Mouse (Mus musculus) NIH3T3 (cell line): ENCODE measurements at regions not wholly inside any gene's neighbourhood (a gene's known extent, or its start where the extent isn't known, plus 50 kb on each side); places are given as distances from the start of the nearest gene placed in this dataset.

Experiments used
- DNase-seq: peaks from one replicate; pipeline ENCODE4 v3.0.0-alpha.2; 2012; ENCODE audit warnings: low read depth

DNA sequence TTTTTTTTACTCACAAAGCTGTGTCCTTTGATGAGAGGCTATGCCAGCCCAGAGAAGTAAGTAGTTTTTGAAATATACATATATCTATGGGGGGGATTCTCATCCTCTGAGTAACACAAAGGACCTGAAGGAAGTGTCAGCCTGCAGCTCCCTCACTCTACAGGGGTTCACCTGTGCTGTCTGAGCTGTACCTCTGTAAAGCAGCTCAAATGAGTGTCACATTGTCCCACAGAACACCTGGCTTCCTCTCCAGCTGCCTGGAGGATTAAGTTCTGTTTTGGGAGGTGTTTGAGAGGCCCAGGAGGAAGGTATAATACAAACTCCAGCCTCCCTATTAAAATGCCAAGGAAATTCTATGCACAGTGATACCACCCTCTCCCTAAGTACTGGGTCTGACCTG is 83.3 kb upstream of the Tbc1d5 start:
- DNase-seq = no peak

DNA sequence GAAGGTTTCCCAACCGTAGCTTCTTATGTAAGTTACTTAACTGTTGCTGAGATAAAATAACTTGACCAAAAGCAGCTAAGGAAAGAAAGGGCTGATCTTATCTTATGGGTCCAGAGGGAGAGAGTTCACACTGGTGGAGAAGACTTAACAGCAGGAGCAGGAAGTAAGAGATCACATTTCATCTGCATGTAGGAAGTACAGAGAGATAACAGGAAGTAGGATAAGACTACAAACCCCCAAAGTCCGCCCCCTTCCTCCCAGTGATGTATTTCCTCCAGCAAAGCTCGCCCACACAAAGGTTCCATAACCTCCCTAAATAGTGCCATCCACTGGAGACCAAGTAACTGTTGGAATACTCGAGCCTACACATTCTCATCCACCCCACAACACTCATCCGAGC is 79.2 kb upstream of the Tbc1d5 start:
- peak; percentile 38 for DNase-seq

DNA sequence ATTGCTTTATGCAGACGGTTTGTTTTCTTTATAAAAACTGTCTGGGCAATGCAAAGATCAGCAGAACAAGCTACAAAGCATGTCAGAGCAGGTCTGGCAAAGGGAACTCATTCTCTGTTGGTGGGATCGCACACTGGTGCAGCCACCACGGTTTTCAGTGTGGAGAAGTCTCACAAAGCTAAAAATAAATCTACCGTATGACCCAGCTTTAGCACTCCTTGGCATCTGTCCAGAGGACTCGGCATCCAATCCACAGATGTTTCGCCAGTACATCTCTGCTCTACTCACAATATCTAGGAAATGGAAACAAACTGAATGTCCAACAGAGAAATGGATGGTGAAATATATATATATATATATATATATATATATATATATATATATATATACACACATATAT is 69.4 kb upstream of the Tbc1d5 start:
- DNase-seq = peak; percentile 10

DNA sequence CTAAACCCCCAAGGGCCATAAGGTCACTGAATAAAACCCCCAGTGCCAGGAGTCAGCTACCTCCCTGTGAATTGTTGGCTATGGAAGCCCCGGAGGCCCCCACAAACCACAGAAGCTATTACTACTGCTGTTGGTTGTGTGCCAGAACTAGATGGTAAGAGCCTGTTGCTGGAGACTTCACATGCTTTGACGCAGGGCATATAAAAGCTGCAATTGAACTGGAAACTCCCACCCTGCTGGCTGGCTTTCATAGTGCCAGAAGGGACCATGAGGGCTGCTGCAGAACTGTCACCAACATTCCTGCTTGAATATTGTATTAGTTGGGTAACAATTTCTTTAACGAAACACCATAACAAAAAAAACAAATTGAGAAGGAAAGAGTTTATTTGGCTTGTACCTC is 66.9 kb upstream of the Tbc1d5 start:
- no peak for DNase-seq

DNA sequence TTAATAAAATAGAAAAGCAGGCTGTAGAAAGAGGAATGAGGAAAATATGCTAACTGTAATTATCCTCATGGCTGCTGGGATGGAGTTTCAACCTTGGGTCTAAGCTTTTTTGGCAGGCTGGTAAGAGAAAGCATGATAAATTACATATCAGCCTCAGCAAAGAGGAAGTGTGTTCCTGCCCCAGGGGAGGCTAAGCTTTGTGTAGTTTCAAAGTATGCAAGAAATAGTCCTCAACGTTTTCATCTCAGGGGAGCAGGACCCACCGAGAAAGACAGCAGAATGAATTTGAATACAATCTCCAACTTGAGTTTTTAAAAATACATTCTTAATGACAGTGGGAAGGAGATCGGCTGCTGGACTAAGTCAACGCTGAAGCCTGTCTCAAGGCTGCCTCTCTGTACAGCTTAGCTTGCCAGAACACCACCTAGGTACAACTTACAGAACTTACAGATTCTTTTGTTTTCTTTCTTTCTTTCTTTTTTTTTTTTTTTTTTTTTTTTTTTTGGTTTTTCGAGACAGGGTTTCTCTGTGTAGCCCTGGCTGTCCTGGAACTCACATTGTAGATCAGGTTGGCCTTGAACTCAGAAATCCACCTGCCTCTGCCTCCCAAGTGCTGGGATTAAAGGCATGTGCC is 61.3 kb upstream of the Tbc1d5 start:
- DNase-seq = no peak

DNA sequence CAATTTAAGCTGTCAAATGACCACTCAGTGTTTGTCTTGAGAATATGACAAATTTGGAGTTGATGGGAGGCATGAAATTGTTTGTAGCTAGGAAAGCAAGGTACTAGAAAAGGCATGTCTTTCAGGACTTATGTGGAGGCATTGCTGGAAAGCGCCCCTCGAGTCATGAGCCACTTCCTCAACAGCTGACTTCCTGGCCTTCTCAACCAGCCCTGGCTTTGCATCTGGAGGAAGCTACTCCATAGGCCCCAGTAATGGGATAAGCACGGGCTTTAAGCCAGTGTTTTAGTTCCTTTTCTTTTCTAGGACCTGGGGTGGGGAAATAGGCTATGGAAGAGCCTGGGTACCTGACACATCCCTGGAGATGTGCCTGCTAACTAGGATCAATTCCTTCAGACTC is 60.3 kb upstream of the Tbc1d5 start:
- DNase-seq = no peak
